Mouse (Mus musculus) B cell, adult 67 days (primary cell): ENCODE measurements around the gene Spz1. TPM values are rescaled to one million over a fixed set of nuclear protein-coding genes. Genes with fewer than 3 reads are reported as not detected.

ENCODE experiments used
- total RNA-seq, 2 experiments: library from RNA; stranded (reverse); gene quantifications; 4 replicates each; pipeline ENCODE4 v1.2.4; 2023

The Spz1 gene
- not detected for total RNA-seq

GRCm38 (mm10) chr13:92576072-92576471 lies at the start of gene Spz1:
Gene Spz1, minus strand, starts transcription at chr13:92576172.

GRCm38 (mm10) chr13:92610311-92611221 lies 34.6 kb upstream of the Spz1 start, which contains the start of gene Serinc5:
Gene Serinc5, plus strand, starts transcription at chr13:92611091.

GRCm38 (mm10) chr13:92530721-92531211 lies 45.2 kb downstream of the Spz1 start, which contains the start of gene Zfyve16:
Gene Zfyve16, minus strand, starts transcription at chr13:92530868.

Other genes starting within 250 kb of the Spz1 start
- 1 to 10 TPM; 1.2 to 1.5 TPM for gene Dhfr, start 221.4 kb downstream of the Spz1 start, total RNA-seq
- gene Msh3, start 221.2 kb downstream of the Spz1 start, total RNA-seq: 10 to 100 TPM; 39.5 to 46.1 TPM
- under 1 TPM in 1 of 2 experiments, not detected in 1; 0.78 TPM for gene Ankrd34b, start 150.3 kb downstream of the Spz1 start, total RNA-seq
- gene Fam151b, start 92.2 kb downstream of the Spz1 start, total RNA-seq: 1 to 10 TPM; 2.3 to 3.5 TPM
- 10 to 100 TPM; 23.4 to 29.1 TPM for gene Zfyve16, start 45.3 kb downstream of the Spz1 start, total RNA-seq
- gene Serinc5, start 34.9 kb upstream of the Spz1 start, total RNA-seq: 10 to 100 TPM; 36.7 to 42.8 TPM
- gene Thbs4, start 218.6 kb upstream of the Spz1 start, total RNA-seq: not detected